Mouse (Mus musculus): Measurements from ENCODE around the gene Man1c1.

Man1c1 gene

GRCm38 (mm10) chr4:134673882-134674463 is 30.1 kb downstream of the Man1c1 start:
- peak; percentile 63 to 72 for DNase-seq

GRCm38 (mm10) chr4:134673151-134673550 is 30.9 kb downstream of the Man1c1 start:
- DNase-seq, result no peak

GRCm38 (mm10) chr4:134672326-134672725 is 31.8 kb downstream of the Man1c1 start:
- no peak for DNase-seq

- no peak for DNase-seq
Observed at GRCm38 (mm10) chr4:134671660-134672173, 32.4 kb downstream of the Man1c1 start.

GRCm38 (mm10) chr4:134669742-134670354 is 34.2 kb downstream of the Man1c1 start:
- peak; percentile 65 to 69 for DNase-seq

- peak; percentile 69 to 73 for DNase-seq
Observed at GRCm38 (mm10) chr4:134668355-134669028, 35.6 kb downstream of the Man1c1 start.

GRCm38 (mm10) chr4:134666391-134666790 is 37.7 kb downstream of the Man1c1 start:
- DNase-seq, result no peak

- peak in 1 of 2 experiments; percentile 54 for DNase-seq
Observed at GRCm38 (mm10) chr4:134663052-134663451, 41.0 kb downstream of the Man1c1 start.

GRCm38 (mm10) chr4:134660630-134661183 is 43.4 kb downstream of the Man1c1 start:
- peak; percentile 61 to 62 for DNase-seq

- no peak for DNase-seq
Observed at GRCm38 (mm10) chr4:134659354-134660301, 44.5 kb downstream of the Man1c1 start.

GRCm38 (mm10) chr4:134657473-134657872 is 46.6 kb downstream of the Man1c1 start:
- peak; percentile 71 to 77 for DNase-seq

GRCm38 (mm10) chr4:134654391-134654790 is 49.7 kb downstream of the Man1c1 start:
- DNase-seq, result no peak

GRCm38 (mm10) chr4:134652720-134653119 is 51.4 kb downstream of the Man1c1 start:
- no peak for DNase-seq

- DNase-seq, result no peak
Observed at GRCm38 (mm10) chr4:134652151-134652550, 51.9 kb downstream of the Man1c1 start.

GRCm38 (mm10) chr4:134651358-134651757 is 52.7 kb downstream of the Man1c1 start:
- no peak for DNase-seq

GRCm38 (mm10) chr4:134645042-134645948 is 58.8 kb downstream of the Man1c1 start:
- DNase-seq, result no peak

- DNase-seq, result no peak
Observed at GRCm38 (mm10) chr4:134644410-134644809, 59.7 kb downstream of the Man1c1 start.

- no peak for DNase-seq
Observed at GRCm38 (mm10) chr4:134641711-134642516, 62.2 kb downstream of the Man1c1 start.

GRCm38 (mm10) chr4:134639325-134639724 is 64.8 kb downstream of the Man1c1 start:
- no peak for DNase-seq

GRCm38 (mm10) chr4:134638111-134638550 is 66.0 kb downstream of the Man1c1 start:
- no peak for DNase-seq

Measured in cerebellum, adult 18-20 months (tissue).